Mouse (Mus musculus) mouse trophoblast stem cell (cell line): ENCODE results near the gene Cyp2s1.
"Not testable (repeated sequence)": the region's sequence is repeated elsewhere in the genome, so short reads cannot be mapped to it uniquely, and the experiment has no call there.

Experiments
- in situ Hi-C, 2 experiments: fragments of 300-500 bp; cut with MseI, MboI; formaldehyde crosslinking; loops; 2 replicates in 1 of 2; 3 replicates in 1 of 2; pipeline ENCODE4 v1.15.1; 2025

The Cyp2s1 gene

DNA sequence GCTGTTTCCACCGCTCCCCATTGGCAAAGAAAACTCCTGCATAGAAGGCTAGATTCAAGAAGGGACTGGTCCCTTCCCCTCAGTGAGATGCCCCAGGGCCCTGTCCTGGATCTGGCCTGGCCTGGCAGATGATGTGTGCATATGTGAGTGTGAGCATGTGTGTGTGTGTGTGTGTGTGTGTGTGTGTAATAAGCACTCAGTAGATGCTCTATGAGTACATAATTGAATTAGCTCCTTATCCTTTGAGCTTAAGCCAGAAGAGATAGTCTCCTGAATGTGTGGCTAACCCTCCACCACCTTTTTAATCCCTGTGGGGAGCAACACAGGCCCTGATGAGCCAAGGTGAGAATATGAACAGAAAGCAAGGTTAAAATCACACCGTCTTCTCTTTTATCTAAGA is 5.0 kb downstream of the Cyp2s1 start:
- in situ Hi-C loops = no loop called here

GRCm38 (mm10) chr7:25805631-25806343 is 10.9 kb downstream of the Cyp2s1 start:
- in situ Hi-C loops = loop anchor here in 1 of 2 experiments (5.0 kb wide), 1 partner anchor 48 kb away; no protein-coding TSS in a partner anchor

DNA sequence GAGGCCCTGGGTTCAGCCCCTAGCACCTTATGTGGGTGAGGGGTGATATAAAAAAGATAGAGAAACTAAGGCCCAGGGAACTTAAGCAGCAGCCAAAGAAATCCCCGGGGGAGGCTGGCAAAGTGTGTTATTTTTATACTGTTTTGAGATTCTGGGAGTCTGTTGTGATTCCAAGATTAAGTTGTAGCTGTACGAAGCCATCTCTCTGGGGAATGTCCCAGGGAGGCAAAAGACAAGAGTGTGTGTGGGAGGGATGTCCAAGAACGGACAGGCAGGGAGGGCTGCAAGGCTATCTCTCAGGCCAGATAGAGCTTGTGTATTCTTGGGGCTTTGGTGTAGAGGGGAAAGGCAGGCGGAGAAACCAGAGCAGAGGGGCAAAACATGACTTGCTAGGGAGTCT is 11.9 kb downstream of the Cyp2s1 start:
- in situ Hi-C loops = loop anchor here (5.0 kb wide), 1 partner anchor 47 kb away; no protein-coding TSS in a partner anchor

DNA sequence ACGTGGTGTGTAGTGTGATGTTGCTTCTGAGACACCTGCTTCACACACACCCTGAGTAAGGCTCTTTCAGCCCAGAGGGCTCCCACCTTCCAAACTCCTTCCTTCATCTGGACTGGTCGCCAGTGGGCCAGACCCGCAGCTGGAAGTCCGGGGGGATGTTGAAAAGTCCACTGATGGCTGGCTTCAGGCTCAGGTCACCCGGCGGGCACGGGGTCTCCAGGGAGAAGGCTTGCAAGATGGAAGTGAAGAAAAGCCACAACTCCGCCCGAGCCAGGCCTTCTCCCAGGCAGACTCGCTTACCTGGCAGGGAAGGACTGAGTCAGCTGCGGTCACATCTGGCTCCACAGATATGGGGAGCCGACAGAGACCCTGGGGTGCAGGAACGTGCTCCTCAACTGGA is 13.3 kb downstream of the Cyp2s1 start:
- in situ Hi-C loops = loop anchor here in 1 of 2 experiments (5.0 kb wide), 1 partner anchor 46 kb away; no protein-coding TSS in a partner anchor

- in situ Hi-C loops = loop anchor here in 1 of 2 experiments (5.0 kb wide), 1 partner anchor 45 kb away; no protein-coding TSS in a partner anchor
Measured at GRCm38 (mm10) chr7:25802241-25803125, 14.2 kb downstream of the Cyp2s1 start.

DNA sequence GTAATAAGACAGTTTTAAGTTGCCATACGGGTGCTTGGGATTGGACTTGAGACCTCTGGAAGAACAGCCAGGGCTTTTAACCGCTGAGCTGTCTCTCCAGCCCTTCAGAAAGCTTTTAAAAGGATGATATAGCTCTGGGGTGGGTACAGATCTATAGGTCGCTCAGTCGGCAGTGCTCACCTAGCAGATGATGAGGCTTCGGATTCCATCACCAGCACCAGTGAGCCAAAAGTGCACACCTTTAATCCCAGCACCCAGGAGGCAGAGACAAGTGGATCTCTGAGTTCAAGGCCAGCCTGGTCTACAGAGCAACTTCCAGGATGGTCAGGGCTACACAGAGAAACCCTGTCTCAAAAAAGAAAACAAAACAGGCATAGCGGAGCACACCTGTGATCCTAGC is 15.7 kb downstream of the Cyp2s1 start:
- in situ Hi-C loops = loop anchor here in 1 of 2 experiments (5.0 kb wide), 1 partner anchor 44 kb away; no protein-coding TSS in a partner anchor

- in situ Hi-C loops = no loop called here
Measured at GRCm38 (mm10) chr7:25799369-25799768, 17.3 kb downstream of the Cyp2s1 start.

DNA sequence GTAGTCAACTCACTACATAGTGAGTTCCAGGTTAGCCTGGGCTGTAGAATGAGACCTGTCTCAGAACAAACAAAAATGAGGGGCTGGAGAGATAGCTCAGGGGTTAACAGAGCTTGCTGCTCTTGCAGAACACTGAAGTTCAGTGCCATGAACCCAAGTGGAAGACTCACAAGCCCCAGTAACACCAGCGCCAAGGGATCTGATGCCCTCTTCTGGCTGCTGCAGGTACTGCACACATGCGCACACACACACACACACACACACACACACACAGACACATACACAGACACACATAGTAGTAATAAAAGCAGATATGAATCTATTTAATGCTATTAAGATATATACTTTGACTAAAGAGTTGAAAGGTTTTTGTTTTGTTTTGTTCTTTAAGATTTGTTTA is 18.2 kb downstream of the Cyp2s1 start:
- in situ Hi-C loops = no loop called here

GRCm38 (mm10) chr7:25794775-25795174 is 21.9 kb downstream of the Cyp2s1 start:
- in situ Hi-C loops = no loop called here

DNA sequence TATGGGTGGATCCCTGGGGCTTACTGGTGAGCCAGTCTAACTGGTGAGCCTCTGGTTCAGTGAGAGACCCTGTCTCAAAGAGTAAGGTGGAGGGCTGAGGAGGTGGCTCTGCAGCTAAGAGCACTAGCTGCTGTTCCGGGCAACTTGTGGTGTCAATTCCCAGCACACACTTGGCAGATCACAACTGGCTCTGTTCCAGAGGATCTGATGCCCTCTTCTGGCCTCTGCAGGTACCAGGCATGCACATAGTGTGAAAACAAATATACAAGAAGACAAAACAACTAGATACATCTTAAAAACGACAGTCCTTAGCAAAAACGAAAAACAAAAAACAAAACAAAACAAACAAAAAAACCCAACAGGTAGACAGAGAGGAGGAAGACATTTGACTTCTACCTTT is 23.0 kb downstream of the Cyp2s1 start:
- in situ Hi-C loops = no loop called here

GRCm38 (mm10) chr7:25792966-25793365 is 23.7 kb downstream of the Cyp2s1 start:
- in situ Hi-C loops = not testable (repeated sequence)

DNA sequence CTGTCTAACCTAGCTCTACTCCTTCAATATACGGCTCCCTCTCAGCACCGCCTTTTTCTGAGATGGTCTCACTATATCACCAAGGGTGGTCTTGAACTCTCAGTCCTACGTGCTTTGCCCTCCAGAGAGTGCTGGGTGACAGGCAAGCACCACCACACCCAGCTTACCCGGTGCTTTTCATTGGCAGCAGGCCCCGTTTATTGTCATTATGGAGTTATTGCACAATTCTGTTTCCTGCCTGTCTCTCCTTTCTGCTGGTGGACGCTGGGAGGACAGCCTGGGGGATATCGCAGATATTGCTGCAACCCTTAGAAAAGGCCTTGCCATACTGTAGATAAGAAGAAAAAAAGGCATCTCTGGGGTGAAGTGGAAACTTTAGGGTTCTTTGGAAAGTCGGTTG is 26.1 kb downstream of the Cyp2s1 start:
- in situ Hi-C loops = no loop called here

GRCm38 (mm10) chr7:25789129-25789440 is 27.6 kb downstream of the Cyp2s1 start:
- in situ Hi-C loops = no loop called here

- in situ Hi-C loops = no loop called here
Measured at GRCm38 (mm10) chr7:25788220-25789128, 28.2 kb downstream of the Cyp2s1 start, which contains the start of gene Axl. Axl (minus strand) TSS chr7:25788705.

DNA sequence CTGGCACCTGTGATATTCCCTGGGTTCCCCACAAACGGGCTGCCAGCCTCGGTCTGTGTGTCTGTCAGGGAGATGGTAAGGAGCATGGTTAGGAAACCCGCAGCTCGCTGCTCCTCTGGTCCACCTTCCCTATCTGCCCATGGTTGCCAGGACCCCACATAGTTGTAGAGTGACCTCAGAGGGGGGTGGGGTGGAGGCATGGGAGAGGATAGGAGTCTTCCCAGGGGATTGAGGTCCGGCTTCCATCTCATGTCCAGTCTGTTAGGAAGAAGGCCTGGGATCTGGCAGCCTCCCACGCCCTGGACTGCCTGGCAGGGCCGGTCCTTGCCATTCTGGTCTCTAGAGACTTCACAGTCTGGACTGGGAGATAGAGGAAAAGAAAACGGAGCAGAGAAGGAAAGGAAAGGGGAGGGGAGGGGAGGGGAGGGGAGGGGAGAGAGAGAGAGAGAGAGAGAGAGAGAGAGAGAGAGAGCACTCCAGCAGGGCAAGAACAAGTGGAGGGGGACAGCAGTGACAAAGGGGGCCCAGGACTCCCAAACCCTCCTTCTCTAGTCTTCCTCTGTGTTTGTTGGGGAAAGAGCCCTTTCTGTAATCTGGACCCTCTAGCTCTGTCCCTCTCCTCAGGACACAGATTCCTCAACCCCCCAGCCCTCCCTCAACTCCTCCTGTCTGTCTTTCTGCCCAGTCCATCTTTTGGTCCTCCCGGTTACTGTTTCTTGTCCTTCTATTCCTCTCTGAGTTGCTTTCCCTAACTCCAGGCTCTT is 29.1 kb downstream of the Cyp2s1 start:
- in situ Hi-C loops = no loop called here

- in situ Hi-C loops = no loop called here
Measured at GRCm38 (mm10) chr7:25786974-25787373, 29.7 kb downstream of the Cyp2s1 start.

- in situ Hi-C loops = no loop called here
Measured at GRCm38 (mm10) chr7:25785752-25786151, 31.0 kb downstream of the Cyp2s1 start.

DNA sequence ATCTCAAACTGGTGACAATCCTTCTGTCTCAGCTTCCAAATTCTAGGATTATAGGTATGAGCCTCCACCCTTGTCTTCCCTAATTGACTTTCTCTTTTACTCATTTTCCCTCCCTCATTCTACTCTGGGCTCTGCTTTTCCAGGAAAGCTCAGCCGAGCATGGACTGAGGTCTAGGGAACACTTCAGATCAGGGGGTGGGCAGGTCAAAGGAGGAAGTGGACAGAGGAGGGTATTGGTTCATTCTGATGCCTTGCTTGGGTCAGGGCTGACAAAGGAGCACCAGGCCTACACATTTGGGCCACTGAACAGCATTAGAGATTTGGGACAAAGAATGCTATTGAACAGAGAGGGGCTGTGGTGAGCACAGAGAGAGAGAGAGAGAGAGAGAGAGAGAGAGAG is 31.9 kb downstream of the Cyp2s1 start:
- in situ Hi-C loops = no loop called here

DNA sequence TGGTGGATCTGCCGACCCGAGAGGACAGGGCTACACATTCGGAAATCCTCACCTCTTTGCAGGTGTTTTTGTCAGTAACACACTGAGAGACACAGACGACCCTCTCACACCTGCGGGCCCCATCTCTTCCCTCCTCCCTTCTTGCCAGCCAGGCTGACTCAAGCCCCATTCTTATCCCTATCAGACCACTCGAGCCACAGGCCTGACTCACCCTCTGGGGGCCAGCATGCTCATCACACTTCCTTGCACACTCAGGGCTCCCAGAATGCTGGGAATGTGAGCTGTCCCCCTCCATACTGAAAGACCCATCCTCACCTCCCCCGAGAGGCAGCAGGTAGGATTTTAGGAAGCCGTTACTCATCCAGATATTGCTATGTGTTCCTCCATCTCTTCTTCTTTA is 33.0 kb downstream of the Cyp2s1 start:
- in situ Hi-C loops = no loop called here

DNA sequence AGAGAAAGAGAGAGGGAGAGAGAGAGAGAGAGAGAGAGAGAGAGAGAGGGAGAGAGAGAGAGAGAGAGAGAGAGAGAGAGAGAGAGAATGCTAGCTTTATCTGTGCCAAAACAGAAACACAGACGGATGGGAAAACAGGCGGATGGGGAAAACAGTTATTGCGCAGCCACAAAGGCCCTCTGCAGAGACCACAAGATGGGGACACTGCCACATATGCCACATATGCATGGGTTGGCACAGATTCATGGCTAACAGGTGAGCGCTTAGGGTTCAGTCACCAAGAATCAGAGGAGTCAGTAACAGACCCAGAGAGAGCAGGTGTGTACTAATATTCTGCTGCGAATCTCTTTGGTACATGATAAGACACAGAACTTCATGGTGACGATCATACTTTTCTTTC is 34.0 kb downstream of the Cyp2s1 start:
- in situ Hi-C loops = no loop called here
